Mouse (Mus musculus) layer of hippocampus, postnatal 14 days (tissue): ENCODE results near the gene Lrrc23. TPM values are rescaled to one million over a fixed set of nuclear protein-coding genes. Genes with fewer than 3 reads are reported as not detected.

ENCODE experiments used
- DNase-seq, 2 experiments: peaks; one replicate each; pipeline ENCODE4 v3.0.0; 2021 to 2022; ENCODE audit warnings: low spot score in 2 of 2, mixed read lengths in 1 of 2
- total RNA-seq, 2 experiments: library from RNA; stranded (reverse); gene quantifications; 2 replicates each; pipeline ENCODE4 v1.2.3; 2021

Lrrc23 gene
- total RNA-seq, 2 experiments from 2014 or later: 1.6 to 3.4 TPM

DNA sequence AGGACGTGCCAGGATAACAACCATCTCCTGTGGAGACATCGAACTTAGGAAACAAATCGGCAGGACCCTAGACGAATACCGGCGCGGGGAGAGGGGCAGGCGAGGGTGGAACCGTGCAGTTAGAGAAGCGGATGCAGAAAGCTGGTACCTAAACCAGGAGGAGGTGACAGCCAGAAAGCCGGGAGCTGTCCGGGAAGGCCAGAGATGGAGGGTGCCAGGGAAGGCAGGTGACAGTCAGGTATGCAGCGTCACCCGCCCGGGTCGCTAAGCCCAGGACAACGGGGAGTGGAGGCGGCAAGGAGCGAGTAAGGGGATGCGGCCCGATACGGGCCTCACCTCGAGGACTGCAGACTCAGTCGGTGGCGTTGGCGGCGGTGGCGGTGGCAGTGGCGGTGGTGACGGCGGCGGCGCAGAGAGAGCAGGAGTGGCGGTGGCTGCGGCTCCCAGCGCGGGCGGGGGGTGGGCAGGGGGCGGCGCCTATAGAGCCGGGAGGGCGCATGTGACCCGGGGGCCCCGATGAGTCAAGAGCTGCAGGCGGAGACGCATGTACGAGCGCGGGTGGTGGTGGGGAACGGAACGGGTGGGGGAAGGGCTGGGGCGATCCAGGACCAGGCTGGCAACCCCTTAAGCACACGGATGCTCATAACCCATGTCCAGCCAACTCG lies 10.3 kb downstream of the Lrrc23 start, which contains the start of gene Eno2:
TSS of gene Eno2 (minus strand) at position 573 of the 665 bp plus-strand sequence.
- DNase-seq: peak; percentile 56 to 75

DNA sequence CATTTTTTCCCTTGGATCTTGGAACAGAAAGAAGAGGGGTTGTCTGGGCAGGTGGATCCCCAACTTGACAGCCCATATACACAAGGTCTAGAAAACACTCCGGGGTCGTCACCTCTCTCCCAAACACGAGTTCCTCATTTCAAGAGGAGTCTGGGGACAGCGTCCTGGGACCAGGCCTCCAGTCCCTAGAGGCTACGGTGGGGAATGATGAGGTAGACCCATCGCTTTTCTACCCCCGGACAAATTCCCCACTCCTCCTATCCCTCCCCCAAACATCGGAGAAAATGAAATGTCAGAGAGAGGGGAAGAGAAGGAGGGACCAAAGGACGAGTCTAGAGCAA lies 10.9 kb downstream of the Lrrc23 start:
- no peak for DNase-seq

DNA sequence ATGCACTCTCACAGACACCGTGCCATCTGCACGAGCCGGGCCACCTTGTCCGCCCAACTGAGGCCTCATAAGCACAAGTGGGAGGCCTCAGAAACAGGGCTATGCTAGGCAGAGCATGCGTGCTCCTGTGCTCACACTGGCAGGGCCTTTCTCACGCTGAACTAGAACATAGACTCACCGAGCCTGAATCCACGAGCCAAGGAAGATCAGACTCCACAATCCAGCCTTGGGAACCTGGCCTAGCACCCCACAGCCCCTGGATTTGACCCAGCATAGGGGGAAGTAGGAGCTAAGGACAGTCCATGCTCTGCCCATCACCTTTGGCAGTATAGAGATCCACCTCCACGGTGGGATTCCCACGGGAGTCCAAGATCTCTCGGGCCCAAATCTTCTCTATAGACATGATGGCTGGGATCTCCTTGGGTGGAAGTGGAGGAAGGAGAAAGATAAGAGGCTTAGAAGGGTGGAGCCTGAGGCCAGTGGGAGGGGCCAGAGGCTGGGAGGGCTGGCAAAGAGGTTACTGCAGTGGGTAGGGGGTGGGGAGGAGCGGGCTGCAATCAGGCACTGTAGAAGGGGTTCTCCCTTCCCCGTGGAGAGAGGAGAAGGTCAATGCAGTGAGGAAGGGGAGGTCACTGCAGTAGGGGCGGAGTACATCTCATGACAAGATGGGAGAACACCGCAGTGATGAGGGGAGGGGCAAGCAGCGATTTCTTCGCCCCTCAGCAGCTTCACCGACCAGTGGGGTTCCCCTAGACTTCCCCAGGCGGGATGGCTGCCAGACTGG lies 11.4 kb downstream of the Lrrc23 start:
- DNase-seq: peak; percentile 44 to 45

DNA sequence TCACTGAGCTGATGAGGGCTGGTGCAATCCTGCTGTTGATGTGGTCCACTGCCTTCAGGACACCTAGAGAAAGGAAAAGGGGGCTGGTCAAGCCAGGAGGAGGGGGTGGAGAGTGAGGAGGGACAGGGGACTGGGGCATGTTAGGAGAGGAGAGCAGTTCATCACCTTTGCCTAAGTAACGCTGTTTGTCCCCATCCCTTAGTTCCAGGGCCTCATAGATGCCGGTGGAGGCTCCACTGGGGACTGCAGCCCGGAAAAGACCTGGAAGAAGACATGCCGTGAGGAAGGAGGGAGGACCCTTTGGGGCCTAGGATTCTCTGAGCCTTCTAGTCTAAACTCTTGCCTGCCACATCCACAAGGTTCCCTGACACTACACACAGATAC lies 12.0 kb downstream of the Lrrc23 start:
- no peak for DNase-seq

DNA sequence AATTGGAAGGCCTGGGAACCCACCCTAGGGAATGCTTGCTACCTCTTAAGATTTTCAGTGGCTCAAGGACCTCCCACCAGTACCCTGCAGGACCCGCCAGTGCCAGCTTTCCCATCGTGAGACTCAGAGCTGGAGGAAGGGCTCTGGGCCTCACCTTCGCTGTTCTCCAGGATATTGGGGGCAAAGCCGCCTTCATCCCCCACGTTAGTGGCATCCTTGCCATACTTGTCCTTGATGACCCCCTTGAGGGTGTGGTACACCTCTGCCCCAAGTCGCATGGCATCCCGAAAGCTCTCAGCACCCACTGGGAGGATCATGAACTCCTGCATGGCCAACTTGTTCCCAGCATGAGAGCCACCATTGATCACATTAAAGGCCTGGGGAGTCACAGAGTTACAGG lies 13.6 kb downstream of the Lrrc23 start:
- DNase-seq: peak in 1 of 2 experiments; percentile 0

DNA sequence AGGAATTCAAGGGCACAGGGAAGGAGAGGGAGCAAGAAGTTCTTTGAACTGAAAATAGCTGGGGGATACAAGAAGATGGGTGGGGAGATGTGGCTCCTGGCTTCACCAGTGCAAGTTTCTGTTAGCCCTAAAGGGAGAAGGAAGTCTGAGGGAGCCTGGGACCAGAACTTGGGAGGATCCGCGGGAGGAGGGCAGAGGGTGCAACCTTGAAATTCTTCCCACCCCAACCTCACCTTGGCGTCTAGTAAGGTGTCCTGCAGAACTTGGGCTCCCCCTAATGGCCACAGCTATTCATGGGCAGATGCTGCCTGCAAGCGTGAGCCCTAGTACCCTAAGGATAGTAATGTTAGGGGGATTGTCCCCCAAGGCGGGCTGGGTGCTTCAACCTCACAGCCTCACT lies 20.3 kb downstream of the Lrrc23 start:
- DNase-seq: peak in 1 of 2 experiments; percentile 82

DNA sequence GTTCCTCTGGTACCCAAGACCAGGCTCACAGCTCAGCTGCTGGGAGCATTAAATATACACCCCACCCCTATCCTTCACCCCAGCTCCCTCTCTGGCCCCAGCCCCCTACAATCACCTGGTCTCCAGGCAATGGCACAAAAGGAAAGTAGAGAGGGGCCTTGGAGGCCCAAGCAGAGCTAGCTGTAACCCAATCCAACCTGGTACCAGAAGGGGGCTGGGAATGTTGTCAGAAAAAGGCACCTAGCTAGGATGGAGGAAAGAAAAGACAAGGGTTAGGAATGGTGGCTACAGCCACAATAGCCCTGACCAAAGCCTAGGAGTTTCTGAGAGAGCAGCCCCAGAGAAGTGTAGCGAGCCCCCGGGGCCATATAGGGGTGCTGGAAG lies 20.7 kb downstream of the Lrrc23 start:
- no peak for DNase-seq

DNA sequence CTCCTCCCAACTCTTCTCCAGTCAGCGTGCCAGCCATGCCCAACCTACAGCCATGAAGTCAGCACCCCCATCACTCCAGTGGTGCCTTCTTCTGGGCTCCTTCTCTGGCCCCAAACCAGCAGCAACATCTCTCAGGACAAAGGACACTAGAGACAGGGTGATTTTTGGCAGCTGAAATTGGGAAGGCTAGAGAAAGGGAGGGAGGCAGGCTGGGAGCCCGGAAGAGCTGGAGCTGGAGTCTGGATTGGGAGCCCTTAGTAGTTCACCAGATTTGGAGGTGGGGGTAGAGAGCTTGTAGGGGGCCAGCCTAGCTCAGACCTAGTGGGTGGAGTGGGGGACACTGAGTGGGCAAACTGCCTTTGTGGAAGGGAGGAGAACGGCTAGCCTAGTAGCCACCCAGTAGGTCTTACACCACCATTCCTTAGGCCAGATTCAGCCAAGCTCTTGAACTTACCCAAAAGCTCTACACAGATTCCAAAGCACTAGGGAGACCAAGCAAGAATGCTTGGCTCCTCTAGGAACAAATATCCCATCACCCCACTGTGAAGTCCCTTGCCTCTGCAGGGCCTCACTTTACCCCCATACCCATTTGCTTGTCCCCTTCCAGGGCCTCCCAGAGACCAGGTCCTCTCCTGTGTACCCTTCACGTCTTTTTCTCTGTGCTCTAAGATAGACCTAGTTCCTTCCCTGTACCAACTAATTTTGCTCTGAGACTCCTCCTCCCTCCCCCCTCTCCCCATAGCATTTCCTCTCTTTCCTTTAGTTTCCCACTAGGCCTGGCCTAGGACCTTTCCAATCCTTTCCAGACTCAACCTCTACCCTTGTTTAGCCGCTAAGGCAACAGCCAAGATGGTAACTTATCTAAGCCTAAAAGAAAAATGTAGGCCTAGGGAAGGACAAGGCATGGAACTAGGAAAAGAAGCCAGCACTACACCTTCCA lies 21.3 kb downstream of the Lrrc23 start:
- DNase-seq: peak in 1 of 2 experiments; percentile 77

DNA sequence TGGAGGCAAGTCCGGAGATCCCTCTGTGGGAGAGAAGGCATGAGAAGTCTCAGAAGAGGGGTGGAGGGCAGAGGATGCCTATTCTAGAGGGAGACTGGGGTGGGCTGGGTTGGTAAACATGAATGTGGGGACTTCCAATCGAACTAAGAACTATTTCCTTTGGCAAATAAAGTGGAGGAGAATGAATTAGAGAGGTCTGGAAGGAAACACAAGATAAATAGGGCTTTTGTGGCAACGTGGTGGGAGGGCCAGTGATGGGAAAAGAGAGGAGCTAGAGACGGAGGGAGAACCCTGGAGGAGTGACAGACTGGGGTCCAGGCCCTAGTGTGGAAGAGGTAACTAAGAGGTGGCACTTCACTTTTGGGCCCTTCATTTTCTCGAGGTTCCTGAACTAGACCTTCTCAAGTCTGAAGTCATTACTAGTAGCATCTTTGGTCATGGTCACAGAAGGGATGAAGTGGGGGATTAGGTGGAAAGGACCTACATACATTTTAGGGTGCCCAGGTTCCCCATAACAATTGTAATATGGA lies 22.1 kb downstream of the Lrrc23 start:
- no peak for DNase-seq

DNA sequence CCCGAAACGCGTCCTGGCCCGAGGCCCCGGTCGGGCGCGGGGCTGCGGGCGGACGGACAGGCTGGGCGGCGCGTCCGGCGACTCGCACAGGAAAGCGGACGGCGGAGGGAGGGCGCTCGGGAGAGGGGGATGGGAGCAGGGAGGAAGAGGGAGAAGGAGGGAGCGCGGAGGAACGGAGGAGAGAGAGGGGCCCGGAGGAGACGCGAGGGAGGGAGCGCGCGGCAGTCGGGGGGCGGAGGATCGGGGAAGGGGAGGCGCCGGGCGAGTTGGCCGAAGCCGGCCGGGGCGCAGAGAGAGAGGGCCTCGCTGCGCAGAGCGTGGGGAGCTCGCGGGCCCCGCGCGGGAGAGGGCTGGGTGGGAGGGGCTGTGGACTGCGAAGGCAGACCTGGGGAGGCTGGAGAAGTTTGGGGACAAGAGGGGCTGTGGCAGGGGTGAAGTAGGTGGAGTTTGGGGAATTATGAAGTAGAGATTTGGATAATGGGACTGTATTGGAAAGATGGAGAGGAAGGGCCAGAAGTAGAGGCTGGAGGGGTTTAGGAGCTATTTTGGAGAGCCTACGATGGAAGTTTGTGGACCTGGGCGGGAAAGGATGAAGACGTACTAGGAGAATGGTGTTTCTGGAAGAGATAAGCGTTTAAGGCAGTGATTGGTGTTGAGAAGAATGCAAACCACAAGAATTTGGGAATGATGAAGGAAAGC lies 22.7 kb downstream of the Lrrc23 start:
- DNase-seq: peak in 1 of 2 experiments; percentile 86

DNA sequence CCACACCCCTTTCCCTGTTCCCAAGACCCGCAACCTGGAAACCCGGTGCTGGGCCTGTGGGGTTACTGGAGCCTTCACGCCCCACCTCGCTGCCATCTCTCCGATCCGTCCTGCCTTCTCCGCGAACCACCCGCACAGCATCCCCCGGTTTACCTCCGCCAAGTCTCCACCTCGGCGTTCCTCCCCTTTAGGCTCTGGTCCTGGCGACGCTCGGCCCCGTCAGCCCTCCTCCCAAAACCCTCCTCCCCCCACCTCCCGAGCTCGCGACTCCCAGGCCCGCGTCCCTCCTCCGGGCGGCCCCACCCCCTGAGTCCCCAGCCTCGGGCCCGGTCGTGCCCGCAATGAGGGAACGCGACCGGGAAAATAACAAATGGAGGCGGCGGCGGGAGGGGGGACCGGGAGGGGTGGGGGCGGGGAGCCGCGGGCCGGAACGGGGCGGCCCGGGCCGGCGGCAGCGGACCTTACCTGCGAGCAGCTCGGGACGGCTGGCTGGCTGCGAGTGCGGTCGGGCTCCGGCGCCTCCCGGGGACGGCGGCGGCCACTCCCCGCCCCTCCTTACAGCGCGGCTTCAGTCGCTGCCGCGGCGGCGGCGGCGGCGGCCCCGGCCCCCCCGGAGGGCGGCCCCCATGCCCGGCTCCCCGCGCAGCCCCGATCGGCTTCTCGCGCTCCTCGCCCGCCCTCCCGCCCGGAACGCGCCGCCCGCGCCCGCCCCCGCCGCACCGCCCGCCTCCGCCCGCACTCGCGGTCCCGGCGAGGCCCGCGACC lies 23.5 kb downstream of the Lrrc23 start, which contains the start of the genes Gm45234 and Atn1:
TSS of gene Gm45234 (minus strand) at position 191 of the 765 bp plus-strand sequence.
TSS of gene Atn1 (minus strand) at position 694 of the 765 bp plus-strand sequence.
- DNase-seq: peak in 1 of 2 experiments; percentile 57

DNA sequence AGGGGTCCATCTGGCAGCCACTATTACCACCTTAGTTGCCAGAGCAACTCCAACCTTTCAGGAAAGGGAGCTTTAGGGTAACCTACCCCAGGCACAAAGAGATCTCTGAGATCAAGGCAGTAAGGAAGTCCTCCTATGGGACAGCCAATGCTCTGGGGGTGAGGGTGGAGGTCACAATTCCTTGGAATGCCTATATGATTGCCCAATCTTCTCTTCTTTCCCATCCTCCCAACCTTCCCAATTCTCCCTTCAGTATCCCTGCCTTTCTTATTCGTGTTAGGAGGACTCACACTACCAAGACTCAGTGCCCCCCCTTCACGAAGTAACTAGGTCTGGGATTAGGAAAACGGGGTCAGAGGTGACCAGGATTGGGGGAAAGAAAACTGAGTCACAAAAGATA lies 24.2 kb downstream of the Lrrc23 start:
- DNase-seq: no peak

DNA sequence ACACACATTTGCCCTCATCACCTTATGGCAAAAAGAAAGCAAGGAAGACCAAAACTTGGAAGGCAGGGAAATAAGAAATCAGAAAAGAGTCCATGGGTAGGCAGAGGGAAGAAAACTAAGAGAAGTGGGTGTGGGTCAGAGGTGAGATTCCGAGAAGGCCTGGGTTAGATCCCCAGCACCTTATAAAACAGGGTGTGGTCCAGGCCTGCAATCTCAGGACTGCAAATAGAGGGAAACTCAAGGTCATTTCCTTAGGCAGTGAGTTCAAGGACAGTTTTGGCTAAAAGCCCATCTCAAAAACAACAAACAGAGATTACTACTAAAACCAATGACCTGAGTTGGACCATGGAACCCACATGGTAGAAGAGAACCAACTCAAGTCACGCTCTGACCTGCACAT lies 25.7 kb downstream of the Lrrc23 start:
- DNase-seq: no peak

DNA sequence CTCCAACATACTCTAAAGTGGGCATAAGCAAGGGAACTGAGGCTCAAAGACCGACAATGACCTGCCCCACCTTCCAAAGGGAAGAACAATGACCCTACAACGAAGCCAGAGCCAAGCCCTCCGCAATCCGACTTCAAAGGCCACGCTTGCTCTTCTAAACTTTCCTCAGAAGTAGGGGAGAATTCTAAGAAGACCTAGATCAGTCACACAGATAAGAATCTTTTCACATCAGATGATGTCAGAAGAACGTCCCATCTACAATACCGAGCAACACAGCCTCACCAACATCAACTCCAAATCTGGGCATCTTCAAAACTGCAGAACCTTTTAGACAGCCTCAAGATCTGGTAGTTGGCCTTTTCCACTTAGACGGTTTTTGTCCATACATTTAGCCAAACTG lies 29.1 kb downstream of the Lrrc23 start:
- DNase-seq: no peak

DNA sequence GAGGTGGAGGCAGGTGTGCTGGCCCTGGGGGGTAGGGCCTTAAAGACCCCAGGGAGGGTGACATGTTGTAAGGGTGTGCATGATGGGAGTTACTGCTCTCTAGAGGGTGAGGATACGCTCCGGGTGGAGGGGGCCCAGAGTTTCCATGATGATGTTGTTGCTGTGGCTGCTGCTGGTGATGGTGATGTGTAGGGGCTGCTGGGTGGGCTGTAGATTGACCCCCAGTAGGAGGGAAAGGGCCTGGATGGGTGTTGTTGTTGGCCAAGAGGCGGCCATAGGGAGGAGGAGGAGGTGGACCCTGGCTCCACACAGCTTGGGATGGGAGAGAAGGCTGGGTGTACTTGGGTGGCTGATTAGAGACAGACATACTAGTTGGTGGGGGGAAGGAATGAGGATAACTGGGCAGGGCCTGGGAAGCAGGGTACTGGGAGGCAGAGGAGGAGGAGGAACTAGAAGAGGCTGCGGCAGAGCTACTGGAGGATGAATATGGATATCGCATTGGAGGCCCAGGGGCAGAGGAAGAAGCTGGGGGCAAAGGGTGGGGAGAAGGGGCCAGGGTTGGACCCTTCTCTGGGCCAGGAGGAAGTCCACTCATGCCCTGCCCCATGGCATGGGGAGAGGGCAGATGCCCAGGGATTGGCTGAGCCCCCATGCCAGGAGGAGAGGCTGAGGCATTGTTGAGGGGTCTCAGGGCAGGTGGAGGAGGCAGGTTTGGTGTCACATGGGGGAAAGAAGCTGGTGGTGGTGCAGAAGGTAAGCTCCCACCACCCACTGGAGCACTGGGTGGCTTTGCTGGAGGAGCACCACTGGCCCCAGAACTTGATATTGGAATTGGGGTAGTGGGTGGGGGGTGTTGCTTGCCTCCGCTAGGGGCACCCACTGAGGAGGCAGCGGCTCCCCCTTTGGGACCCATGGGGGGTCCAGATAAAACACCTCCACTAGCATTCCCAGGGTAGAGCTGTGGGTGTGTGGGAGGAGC lies 32.6 kb downstream of the Lrrc23 start:
- no peak for DNase-seq

DNA sequence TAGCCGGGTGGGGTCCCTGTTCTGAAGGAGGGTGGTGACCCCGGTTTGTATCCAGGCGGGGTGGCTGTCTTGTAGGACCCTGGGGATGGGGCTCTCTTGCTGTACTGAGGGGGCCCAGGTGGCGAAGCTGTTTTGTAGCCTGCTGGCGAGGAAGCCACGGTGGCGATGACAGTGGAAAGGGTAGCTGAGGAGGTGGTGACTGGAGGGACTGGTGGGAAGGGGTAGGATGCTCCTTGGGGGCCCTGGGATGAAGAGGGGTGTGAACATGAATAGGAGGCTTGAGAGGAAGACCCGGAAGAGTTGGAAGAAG lies 33.3 kb downstream of the Lrrc23 start:
- no peak for DNase-seq

DNA sequence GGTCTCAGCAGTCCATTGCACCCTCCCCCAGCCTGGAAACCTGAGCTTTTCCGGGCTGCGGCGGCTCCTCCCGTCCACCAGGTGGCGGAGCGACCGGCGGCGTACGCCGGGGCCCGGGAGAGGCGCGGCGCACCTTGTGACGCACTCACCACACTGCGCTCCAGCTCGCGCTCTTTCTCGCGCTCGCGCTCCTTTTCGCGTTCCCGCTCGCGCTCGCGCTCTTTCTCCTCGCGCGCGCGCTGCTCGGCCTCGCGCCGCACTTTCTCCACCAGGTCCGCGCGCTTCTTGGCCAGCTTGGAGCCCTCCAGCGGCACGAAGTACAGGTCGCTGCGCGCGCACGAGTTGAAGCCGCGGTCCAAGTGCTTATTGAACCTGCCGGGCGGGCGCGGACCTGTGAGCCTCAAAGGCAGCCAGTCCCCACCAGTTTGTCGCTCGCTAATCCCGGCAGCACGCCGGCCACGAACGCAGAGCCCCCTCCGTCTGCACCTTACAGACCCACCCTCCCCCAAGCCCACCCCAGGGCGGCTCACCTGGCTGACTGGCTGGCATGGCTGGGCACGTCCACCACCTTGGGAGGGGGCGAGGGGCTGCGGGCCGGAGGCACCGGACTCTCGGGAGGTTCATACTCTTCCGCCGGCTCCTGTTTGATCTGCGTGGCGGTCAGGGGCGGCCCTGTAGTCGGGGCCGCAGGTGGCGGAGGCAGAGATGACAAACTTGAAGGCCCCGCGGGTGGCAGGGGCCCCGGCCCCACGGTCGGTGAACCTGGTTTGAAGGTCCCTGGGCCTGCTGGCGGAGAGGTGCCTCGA lies 33.8 kb downstream of the Lrrc23 start:
- DNase-seq: peak; percentile 94

DNA sequence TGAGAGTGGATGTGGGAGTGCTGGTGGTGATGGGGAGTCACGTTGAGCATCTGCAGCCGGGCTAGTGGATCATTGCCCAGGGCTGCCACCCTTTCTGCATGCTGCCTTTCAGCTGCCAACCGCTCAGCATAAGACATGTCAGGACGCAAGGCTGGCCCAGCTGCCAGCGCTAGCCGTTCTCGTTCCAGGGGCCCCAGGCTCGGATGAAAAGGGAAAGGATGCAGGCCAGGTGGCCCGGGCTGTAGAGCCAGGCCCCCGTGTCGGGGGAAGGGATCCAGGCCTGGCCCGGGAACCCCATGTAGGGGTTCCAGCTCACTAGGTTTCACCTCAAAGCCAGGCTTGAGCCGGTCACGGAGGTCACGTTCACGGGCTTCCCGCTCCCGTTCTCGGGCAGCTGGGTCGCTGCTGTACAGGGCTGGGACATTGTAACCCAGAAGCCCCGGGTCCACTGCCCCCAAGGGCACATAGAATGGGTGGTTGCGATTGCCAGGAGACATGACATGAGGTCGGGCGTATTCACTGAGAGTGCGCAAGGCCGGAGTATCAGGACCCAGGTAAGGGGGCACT lies 34.7 kb downstream of the Lrrc23 start:
- DNase-seq: peak in 1 of 2 experiments; percentile 40
